Mouse (Mus musculus) stomach, postnatal 0 days (tissue): ENCODE data around the gene Ppp2r5c.

Experiments
- CTCF ChIP-seq: IDR thresholded peaks from 2 replicates; pipeline ENCODE4 v1.5.1; 2016; ENCODE audit warnings: antibody characterized with exemption, low read depth, mild to moderate bottlenecking, moderate library complexity
- EP300 ChIP-seq: optimal IDR thresholded peaks from 2 replicates; pipeline ENCODE3; 2016; ENCODE audit warnings: antibody characterized with exemption

- no peak for TF ChIP-seq CTCF
- TF ChIP-seq EP300, result no peak
Measured at GRCm38 (mm10) chr12:110492436-110492835, 45.5 kb downstream of the Ppp2r5c start.
